Mouse (Mus musculus) myocyte (in vitro differentiated cells): Measurements from ENCODE around the gene Gm4513. TPM values are rescaled to one million over a fixed set of nuclear protein-coding genes. Genes with fewer than 3 reads are reported as not detected.
"Not testable (repeated sequence)": the region's sequence is repeated elsewhere in the genome, so short reads cannot be mapped to it uniquely, and the experiment has no call there.

Source experiments
- H3K27me3 ChIP-seq: one replicate; pipeline ENCODE4 v1.6.1; 2011; ENCODE audit not compliant: control insufficient read depth, insufficient read depth, insufficient read length
- H3K36me3 ChIP-seq: one replicate; pipeline ENCODE4 v1.6.1; 2011; ENCODE audit not compliant: control insufficient read depth, insufficient read depth
- H3K4me2 ChIP-seq: one replicate; pipeline ENCODE4 v1.6.1; 2011; ENCODE audit warnings: low read depth, control low read depth
- H3K4me3 ChIP-seq: one replicate; pipeline ENCODE4 v1.5.1; 2011; ENCODE audit warnings: mild to moderate bottlenecking, control low read depth, moderate library complexity
- H3K79me2 ChIP-seq: one replicate; pipeline ENCODE4 v1.6.1; 2011; ENCODE audit not compliant: control insufficient read depth, insufficient read depth
- H3ac ChIP-seq: one replicate; pipeline ENCODE4 v1.6.1; 2011; ENCODE audit not compliant: control insufficient read depth, insufficient read length
- polyA plus RNA-seq: library from polyadenylated mRNA; unstranded; fragments of >200 nt; fragmentation: generic; extraction: Trizol; gene quantifications from one replicate; pipeline ENCODE4 v1.2.1, GENCODE M21; 2012; ENCODE audit warnings: missing spikeins

Gene Gm4513
- polyA plus RNA-seq: not detected

- not testable (repeated sequence) for H3ac ChIP-seq, H3K27me3 ChIP-seq, H3K4me3 ChIP-seq, H3K4me2 ChIP-seq, H3K36me3 ChIP-seq, H3K79me2 ChIP-seq
Observed at GRCm38 (mm10) chr7:20598921-20599320, at the start of gene Gm4513. TSS of gene Gm4513 (minus strand) at chr7:20599021.

GRCm38 (mm10) chr7:20576141-20576540 is 22.7 kb downstream of the Gm4513 start, which contains the start of gene Gm4141:
TSS of gene Gm4141 (minus strand) at chr7:20576241.
- not testable (repeated sequence) for H3K79me2 ChIP-seq, H3K36me3 ChIP-seq, H3K27me3 ChIP-seq, H3ac ChIP-seq, H3K4me3 ChIP-seq, H3K4me2 ChIP-seq

GRCm38 (mm10) chr7:20545657-20546056 is 53.2 kb downstream of the Gm4513 start, which contains the start of gene Gm5726:
TSS of gene Gm5726 (minus strand) at chr7:20545757.
- not testable (repeated sequence) for H3K36me3 ChIP-seq, H3K79me2 ChIP-seq, H3K4me2 ChIP-seq, H3K27me3 ChIP-seq, H3K4me3 ChIP-seq, H3ac ChIP-seq

Other genes with a start within 250 kb of the Gm4513 start
- not detected for gene Gm5728, start 223.6 kb downstream of the Gm4513 start, polyA plus RNA-seq
- gene Vmn1r100, start 181.1 kb downstream of the Gm4513 start, polyA plus RNA-seq: not detected
- not detected for gene Vmn1r101, start 156.4 kb downstream of the Gm4513 start, polyA plus RNA-seq
- gene Gm10670, start 124.1 kb downstream of the Gm4513 start, polyA plus RNA-seq: not detected
- gene Vmn1r103, start 88.5 kb downstream of the Gm4513 start, polyA plus RNA-seq: not detected
- gene Vmn1r104, start 65.2 kb downstream of the Gm4513 start, polyA plus RNA-seq: not detected
- not detected for gene Gm5726, start 53.3 kb downstream of the Gm4513 start, polyA plus RNA-seq
- gene Gm4141, start 22.8 kb downstream of the Gm4513 start, polyA plus RNA-seq: not detected
- gene Vmn1r107, start 69.9 kb upstream of the Gm4513 start, polyA plus RNA-seq: not detected
- not detected for gene Vmn1r111, start 104.2 kb upstream of the Gm4513 start, polyA plus RNA-seq
- not detected for gene Gm10668, start 131.6 kb upstream of the Gm4513 start, polyA plus RNA-seq
- not detected for gene Vmn1r112, start 172.2 kb upstream of the Gm4513 start, polyA plus RNA-seq
- gene Vmn1r113, start 188.3 kb upstream of the Gm4513 start, polyA plus RNA-seq: not detected
- not detected for gene Vmn1r114, start 213.2 kb upstream of the Gm4513 start, polyA plus RNA-seq
- not detected for gene Vmn1r115, start 246.0 kb upstream of the Gm4513 start, polyA plus RNA-seq